Mouse (Mus musculus): Measurements from ENCODE around the gene Gjb3.

DNA sequence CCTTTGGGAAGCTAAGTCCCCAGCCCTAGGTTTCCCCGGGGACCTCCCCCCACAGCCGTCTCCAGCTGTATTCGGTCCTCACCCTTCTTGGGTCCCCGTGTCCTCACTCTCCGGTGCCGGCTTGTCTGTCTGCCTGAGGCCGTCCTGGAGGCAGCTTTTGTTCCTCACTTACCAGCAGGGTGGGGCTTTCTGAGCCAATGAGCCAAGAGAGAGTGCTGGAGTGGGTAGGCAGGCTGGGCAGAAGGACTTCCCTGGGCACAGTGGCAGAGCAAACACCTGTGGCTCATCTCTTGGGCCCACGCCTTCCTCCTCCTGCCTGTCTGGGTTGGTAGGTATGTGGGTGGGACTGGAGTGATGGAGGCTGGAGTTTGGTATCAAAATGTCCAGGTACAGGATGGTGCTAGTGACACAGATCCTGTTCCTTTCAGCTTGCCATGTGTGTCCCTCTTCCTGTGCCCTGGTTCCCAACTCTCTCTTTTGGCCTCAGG, 23.4 kb upstream of the Gjb3 start, which contains the start of gene Gjb4:
- no peak for TF ChIP-seq POLR2A (IDR thresholded peaks at IDR 0.05; ENCODE audit: insufficient read length, low read depth)
- no peak for TF ChIP-seq TCF12 (IDR thresholded peaks at IDR 0.05; ENCODE audit: insufficient read depth, poor library complexity, severe bottlenecking)
- TF ChIP-seq MAX (IDR thresholded peaks at IDR 0.05; ENCODE audit: low read depth), result no peak
- TF ChIP-seq SRF (IDR thresholded peaks at IDR 0.05; ENCODE audit: control insufficient read depth, insufficient read length, low read depth), result no peak
- TF ChIP-seq USF1 (IDR thresholded peaks at IDR 0.05; ENCODE audit: low read depth), result no peak
- no peak for TF ChIP-seq POLR2AphosphoS2 (IDR thresholded peaks at IDR 0.05; ENCODE audit: insufficient read length, low read depth)
- TF ChIP-seq CEBPB (IDR thresholded peaks at IDR 0.05; ENCODE audit: insufficient read depth, poor library complexity, severe bottlenecking), result no peak
- no peak for TF ChIP-seq E2F4 (IDR thresholded peaks at IDR 0.05; ENCODE audit: insufficient read depth)
- TF ChIP-seq REST (IDR thresholded peaks at IDR 0.05; ENCODE audit: insufficient read depth, insufficient read length), result no peak
